Mouse (Mus musculus): ENCODE measurements around the gene 4930518I15Rik. TPM values are rescaled to one million over a fixed set of nuclear protein-coding genes. Genes with fewer than 3 reads are reported as not detected.

4930518I15Rik gene
- polyA plus RNA-seq, 1 experiment, result 1.3 TPM

- no peak overlapping the region for H3K4me3 ChIP-seq (ENCODE audit: insufficient read depth, low read depth, low read length)
- H3K27ac ChIP-seq (replicated peaks; ENCODE audit: low read depth, low read length), result no peak overlapping the region
- H3K4me1 ChIP-seq (ENCODE audit: control insufficient read depth, insufficient read depth, insufficient read length, low read length), result no peaks in the 10 kb centered on the region
These were observed 50.9 kb downstream of the 4930518I15Rik start for GRCm38 (mm10) chr2:156806886-156807285.

Other genes with a start within 250 kb of the 4930518I15Rik start
- 27.5 and 39.8 TPM in 2 replicates for gene Dlgap4, start 244.2 kb downstream of the 4930518I15Rik start, polyA plus RNA-seq (2012; ENCODE audit: insufficient read depth, insufficient read length, missing spikeins)
- 35.0 and 37.1 TPM in 2 replicates for gene Myl9, start 82.5 kb downstream of the 4930518I15Rik start, polyA plus RNA-seq (2012; ENCODE audit: insufficient read depth, insufficient read length, missing spikeins)
- gene Tgif2, start 17.9 kb downstream of the 4930518I15Rik start, polyA plus RNA-seq (2012; ENCODE audit: insufficient read depth, insufficient read length, missing spikeins), result not detected in 2 replicates
- gene Rab5if, start 5.2 kb upstream of the 4930518I15Rik start, polyA plus RNA-seq (2012; ENCODE audit: insufficient read depth, insufficient read length, missing spikeins), result 285 and 371 TPM in 2 replicates
- 0.42 TPM in 1 of 2 replicates, not detected in the other for gene Sla2, start 29.2 kb upstream of the 4930518I15Rik start, polyA plus RNA-seq (2012; ENCODE audit: insufficient read depth, insufficient read length, missing spikeins)
- 97.6 and 181 TPM in 2 replicates for gene Ndrg3, start 134.1 kb upstream of the 4930518I15Rik start, polyA plus RNA-seq (2012; ENCODE audit: insufficient read depth, insufficient read length, missing spikeins)
- 1.3 TPM in 1 of 2 replicates, not detected in the other for gene Dsn1, start 149.2 kb upstream of the 4930518I15Rik start, polyA plus RNA-seq (2012; ENCODE audit: insufficient read depth, insufficient read length, missing spikeins)
- gene Soga1, start 221.3 kb upstream of the 4930518I15Rik start, polyA plus RNA-seq (2012; ENCODE audit: insufficient read depth, insufficient read length, missing spikeins), result 6.0 and 6.9 TPM in 2 replicates
- gene Tldc2, start 229.1 kb upstream of the 4930518I15Rik start, polyA plus RNA-seq (2012; ENCODE audit: insufficient read depth, insufficient read length, missing spikeins), result not detected in 2 replicates